Mouse (Mus musculus) cerebellum, adult 2 months (tissue): ENCODE data around the gene Zfp978.
"Not testable (repeated sequence)": the region's sequence is repeated elsewhere in the genome, so short reads cannot be mapped to it uniquely, and the experiment has no call there.

ENCODE experiments used
- CTCF ChIP-seq: fragments of 200-500 bp; IDR thresholded peaks from 2 replicates; pipeline ENCODE4 v1.5.1; 2011; ENCODE audit warnings: low read depth, mild to moderate bottlenecking, control low read depth, low read length, moderate library complexity, borderline replicate concordance; ENCODE audit not compliant: insufficient read depth
- POLR2A ChIP-seq: fragments of 200-500 bp; IDR thresholded peaks from 2 replicates; pipeline ENCODE4 v1.6.1; 2011; ENCODE audit warnings: low read length, control low read depth, borderline replicate concordance; ENCODE audit not compliant: insufficient read depth

- TF ChIP-seq CTCF, POLR2A: not testable (repeated sequence)
Measured at GRCm38 (mm10) chr4:147349687-147350415, 11.3 kb upstream of the Zfp978 start.
